Mouse (Mus musculus) myocyte (in vitro differentiated cells): ENCODE data around the gene Usp34.

ENCODE experiments used
- CEBPB ChIP-seq: IDR thresholded peaks from 2 replicates; pipeline ENCODE4 v1.6.1; 2011; ENCODE audit warnings: mild to moderate bottlenecking, moderate library complexity; ENCODE audit not compliant: poor library complexity, insufficient read depth, severe bottlenecking
- E2F4 ChIP-seq: IDR thresholded peaks from one replicate; pipeline ENCODE4 v1.6.1; 2011; ENCODE audit warnings: mild to moderate bottlenecking, control low read depth, moderate library complexity; ENCODE audit not compliant: insufficient read depth
- MAX ChIP-seq: IDR thresholded peaks from one replicate; pipeline ENCODE4 v1.6.1; 2011; ENCODE audit warnings: low read depth, mild to moderate bottlenecking, control low read depth
- MYOD1 ChIP-seq, 3 experiments: IDR thresholded peaks; one replicate each; pipeline ENCODE4 v1.6.1; 2011; ENCODE audit warnings: control low read depth in 2 of 3, low read depth in 2 of 3, mild to moderate bottlenecking in 2 of 3, moderate library complexity in 1 of 3; ENCODE audit not compliant: insufficient read length in 2 of 3, control insufficient read depth in 1 of 3
- MYOG ChIP-seq, 3 experiments: IDR thresholded peaks; one replicate each; pipeline ENCODE4 v1.6.1; 2011; ENCODE audit warnings: control low read depth in 2 of 3, low read depth in 2 of 3, mild to moderate bottlenecking in 2 of 3; ENCODE audit not compliant: insufficient read length in 2 of 3, control insufficient read depth in 1 of 3, insufficient read depth in 1 of 3
- POLR2A ChIP-seq: IDR thresholded peaks from one replicate; pipeline ENCODE4 v1.6.1; 2011; ENCODE audit warnings: low read depth, mild to moderate bottlenecking, control low read depth, moderate library complexity; ENCODE audit not compliant: insufficient read length
- POLR2AphosphoS2 ChIP-seq: IDR thresholded peaks from one replicate; pipeline ENCODE4 v1.6.1; 2011; ENCODE audit warnings: low read depth, control low read depth; ENCODE audit not compliant: insufficient read length
- REST ChIP-seq: IDR thresholded peaks from one replicate; pipeline ENCODE4 v1.6.1; 2011; ENCODE audit warnings: mild to moderate bottlenecking, control low read depth, moderate library complexity; ENCODE audit not compliant: insufficient read depth, insufficient read length
- SRF ChIP-seq: IDR thresholded peaks from one replicate; pipeline ENCODE4 v1.6.1; 2011; ENCODE audit warnings: low read depth; ENCODE audit not compliant: control insufficient read depth, insufficient read length
- TCF12 ChIP-seq: IDR thresholded peaks from one replicate; pipeline ENCODE4 v1.6.1; 2011; ENCODE audit warnings: mild to moderate bottlenecking, control low read depth; ENCODE audit not compliant: poor library complexity, insufficient read depth, severe bottlenecking
- TCF3 ChIP-seq: IDR thresholded peaks from one replicate; pipeline ENCODE4 v1.6.1; 2011; ENCODE audit warnings: low read depth, control low read depth; ENCODE audit not compliant: insufficient read length
- USF1 ChIP-seq: IDR thresholded peaks from one replicate; pipeline ENCODE4 v1.6.1; 2011; ENCODE audit warnings: low read depth, mild to moderate bottlenecking, control low read depth, moderate library complexity

DNA sequence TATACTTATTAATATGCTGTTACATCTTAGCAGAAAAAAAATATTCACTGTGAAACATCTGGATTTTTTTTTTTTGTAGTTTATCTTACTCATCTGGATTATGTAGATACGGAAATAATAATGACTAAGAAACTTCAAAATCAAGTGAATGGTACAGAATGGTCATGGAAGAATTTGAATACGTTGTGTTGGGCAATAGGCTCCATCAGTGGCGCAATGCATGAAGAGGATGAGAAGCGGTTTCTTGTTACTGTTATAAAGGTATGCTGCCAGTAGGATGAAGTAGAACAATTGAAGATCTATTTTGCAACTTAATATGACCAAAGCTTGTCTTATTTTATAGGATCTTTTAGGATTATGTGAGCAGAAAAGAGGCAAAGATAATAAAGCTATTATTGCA lies 22.2 kb upstream of the Usp34 start:
- no peak for TF ChIP-seq E2F4
- no peak for TF ChIP-seq USF1
- TF ChIP-seq CEBPB: no peak
- no peak for TF ChIP-seq POLR2A
- no peak for TF ChIP-seq TCF12
- no peak for TF ChIP-seq MAX
- no peak for TF ChIP-seq POLR2AphosphoS2
- TF ChIP-seq MYOG (IDR thresholded peaks at IDR 0.05; ENCODE audit: control insufficient read depth in 1 of 3, insufficient read depth in 1 of 3, insufficient read length in 2 of 3, low read depth in 2 of 3): no peak
- TF ChIP-seq TCF3: no peak
- no peak for TF ChIP-seq MYOD1 (IDR thresholded peaks at IDR 0.05; ENCODE audit: control insufficient read depth in 1 of 3, insufficient read length in 2 of 3, low read depth in 2 of 3)
- no peak for TF ChIP-seq SRF
- TF ChIP-seq REST: no peak
